Mouse (Mus musculus) limb, embryonic 15.5 days (tissue): ENCODE results near the gene Fgfr2. TPM values are rescaled to one million over a fixed set of nuclear protein-coding genes. Genes with fewer than 3 reads are reported as not detected.

ENCODE experiments used
- ATAC-seq: fragments of 200-750 bp; cut with Nextera tagmentation; 2 replicates; pipeline ENCODE4 v1.8.0; 2017; ENCODE audit warnings: low read depth, moderate TSS enrichment; ENCODE audit not compliant: insufficient number of reproducible peaks, low FRiP score, low TSS enrichment
- H3K27ac ChIP-seq: fragments of 300-500 bp; sonication (generic); 2 replicates; pipeline ENCODE4 v1.5.1; 2015; ENCODE audit warnings: moderate library complexity, mild to moderate bottlenecking, inconsistent platforms
- H3K27me3 ChIP-seq: fragments of 300-500 bp; sonication (generic); 2 replicates; pipeline ENCODE4 v1.6.1; 2015; ENCODE audit warnings: inconsistent platforms
- H3K36me3 ChIP-seq: fragments of 300-500 bp; sonication (generic); 2 replicates; pipeline ENCODE4 v1.6.1; 2015; ENCODE audit warnings: inconsistent platforms
- H3K4me1 ChIP-seq: fragments of 300-500 bp; sonication (generic); 2 replicates; pipeline ENCODE4 v1.6.1; 2015; ENCODE audit warnings: inconsistent platforms
- H3K4me2 ChIP-seq: fragments of 300-500 bp; sonication (generic); 2 replicates; pipeline ENCODE4 v1.6.1; 2015; ENCODE audit warnings: mild to moderate bottlenecking, inconsistent platforms
- H3K4me3 ChIP-seq: fragments of 300-500 bp; sonication (generic); 2 replicates; pipeline ENCODE4 v1.5.1; 2015; ENCODE audit warnings: mild to moderate bottlenecking, inconsistent platforms
- H3K9ac ChIP-seq: fragments of 300-500 bp; sonication (generic); 2 replicates; pipeline ENCODE4 v1.6.1; 2015; ENCODE audit warnings: inconsistent platforms
- H3K9me3 ChIP-seq: fragments of 300-500 bp; sonication (generic); 2 replicates; pipeline ENCODE4 v1.6.1; 2016; ENCODE audit warnings: inconsistent platforms
- WGBS: fragments of 180-500 bp; shearing (Covaris S2); methylation state at CpG from one replicate; pipeline ENCODE4 v1.1.7; 2015; 5-methylcytosine and 5-hydroxymethylcytosine counted together
- polyA plus RNA-seq: library from polyadenylated mRNA; unstranded; fragments of >200 nt; fragmentation: Nextera tagmentation; extraction: Ambion mirVana; gene quantifications from 2 replicates; pipeline ENCODE4 v1.2.1, GENCODE M21; 2015

Gene Fgfr2
- polyA plus RNA-seq, 1 experiment from 2014 or later = 101 TPM

DNA sequence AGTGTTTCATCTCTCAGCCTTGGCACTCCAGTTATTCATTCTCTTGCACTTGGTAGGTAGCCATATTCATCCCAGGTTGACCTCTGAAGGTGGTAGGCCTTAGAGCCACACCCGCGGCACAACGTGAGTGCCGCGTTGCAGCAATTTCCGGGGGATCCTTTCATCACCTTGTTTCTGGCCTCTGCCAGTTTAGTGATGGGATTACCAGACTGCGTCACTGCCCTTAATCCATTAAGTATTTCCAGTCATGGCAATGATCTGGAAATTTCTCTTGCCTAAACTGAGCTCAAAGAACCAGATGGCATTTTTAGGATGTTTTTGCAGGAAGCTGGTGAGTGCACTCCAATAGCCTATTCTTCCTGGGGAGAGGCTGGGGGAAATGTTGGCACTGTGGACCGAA is 233.5 kb downstream of the Fgfr2 start:
- Histone ChIP-seq H3K4me2 (no peak overlapping the region), H3K4me1 (no peaks in the 10 kb centered on the region), H3K9me3 (no peaks in the 10 kb centered on the region), H3K4me3 (no peak overlapping the region), H3K9ac (no peak overlapping the region), H3K27me3 (no peaks in the 10 kb centered on the region), H3K36me3 (peaks cover 4% of the 10 kb centered on the region; the same call in 1 of the 2 replicates), H3K27ac (no peak overlapping the region)
- 78% methylated on average over 8 of the region's 8 CpGs for WGBS
- ATAC-seq = no peak

GRCm38 (mm10) chr7:132888518-132889249 is 234.5 kb downstream of the Fgfr2 start:
- ATAC-seq = no peak
- no peaks in the 10 kb centered on the region for H3K9me3 ChIP-seq
- H3K4me3 ChIP-seq = no peak overlapping the region
- no peak overlapping the region for H3K27ac ChIP-seq
- H3K4me1 ChIP-seq = no peaks in the 10 kb centered on the region
- H3K36me3 ChIP-seq = peaks cover 14% of the 10 kb centered on the region
- no peaks in the 10 kb centered on the region for H3K27me3 ChIP-seq
- no peak overlapping the region for H3K9ac ChIP-seq
- WGBS = 66% methylated on average over 4 of the region's 4 CpGs
- H3K4me2 ChIP-seq = no peak overlapping the region

GRCm38 (mm10) chr7:132888052-132888451 is 235.1 kb downstream of the Fgfr2 start:
- Histone ChIP-seq H3K9me3 (no peaks in the 10 kb centered on the region), H3K4me3 (no peak overlapping the region), H3K36me3 (peaks cover 21% of the 10 kb centered on the region), H3K9ac (no peak overlapping the region), H3K4me2 (no peak overlapping the region), H3K27ac (no peak overlapping the region), H3K27me3 (no peaks in the 10 kb centered on the region), H3K4me1 (no peaks in the 10 kb centered on the region)
- no peak for ATAC-seq
- WGBS = 62% methylated on average over 3 of the region's 3 CpGs

DNA sequence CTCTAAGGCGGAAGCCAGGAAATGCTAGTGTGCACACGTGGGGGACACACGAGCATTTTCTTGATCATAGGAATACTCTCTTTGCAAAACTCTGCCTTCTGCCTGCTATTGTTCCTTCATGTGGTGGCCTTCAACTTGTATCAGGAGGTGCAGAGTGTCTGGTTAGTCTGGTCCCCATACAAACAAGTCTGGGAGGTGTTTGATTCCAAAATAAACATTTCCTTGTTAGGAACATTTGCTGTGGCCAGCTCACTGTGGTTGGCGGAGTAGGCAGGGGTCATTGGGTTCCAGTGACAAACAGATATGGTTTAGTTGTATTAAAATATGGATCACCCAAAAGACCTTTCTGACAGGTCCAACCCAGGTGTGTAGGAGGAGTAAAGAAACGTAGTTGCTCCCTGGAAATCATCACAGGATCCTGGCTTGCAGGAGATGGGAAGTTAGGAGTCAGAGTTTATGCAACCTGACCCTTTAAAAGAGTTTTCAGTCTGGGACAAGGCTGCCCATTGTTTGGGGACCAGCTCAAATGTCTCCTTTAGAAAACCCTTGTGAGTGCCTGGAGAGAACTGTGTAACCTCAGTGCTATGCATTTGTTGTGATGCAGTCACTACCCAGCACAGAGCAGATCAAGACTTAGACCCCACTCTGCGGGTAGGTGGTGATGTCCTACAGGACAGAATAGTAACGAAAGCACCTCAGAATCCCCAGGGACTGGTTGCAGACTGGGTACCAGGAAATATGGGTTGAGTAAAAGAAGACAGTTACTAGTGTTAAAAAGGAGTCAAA is 235.9 kb downstream of the Fgfr2 start:
- Histone ChIP-seq H3K4me2 (no peak overlapping the region), H3K4me3 (no peak overlapping the region), H3K27me3 (no peaks in the 10 kb centered on the region), H3K36me3 (peaks cover 29% of the 10 kb centered on the region), H3K9me3 (no peaks in the 10 kb centered on the region), H3K9ac (no peak overlapping the region), H3K4me1 (no peaks in the 10 kb centered on the region), H3K27ac (peak overlapping the region; percentile 22; the same call in 1 of the 2 replicates)
- no peak for ATAC-seq
- 67% methylated on average over 7 of the region's 7 CpGs for WGBS

DNA sequence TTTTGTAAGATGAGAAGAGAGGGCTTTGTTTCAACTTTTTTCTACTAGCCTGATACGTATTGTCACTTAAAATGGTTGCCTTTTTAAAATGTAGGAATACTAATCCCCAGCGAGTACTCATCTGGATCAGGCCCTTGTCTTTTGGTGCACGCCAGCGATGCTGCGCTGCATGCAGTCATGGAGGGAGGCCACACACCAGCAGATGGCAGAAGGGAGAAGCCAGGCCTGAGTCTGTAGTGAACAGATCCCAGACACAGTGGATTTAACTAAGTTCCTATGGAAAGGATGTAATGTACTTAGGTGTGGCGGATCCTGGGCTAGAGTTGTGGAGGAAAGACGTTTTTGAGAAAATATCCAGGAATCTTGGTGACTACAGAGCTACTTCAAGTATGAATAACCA is 239.1 kb downstream of the Fgfr2 start:
- Histone ChIP-seq H3K9me3 (no peaks in the 10 kb centered on the region), H3K4me3 (no peak overlapping the region), H3K4me1 (no peaks in the 10 kb centered on the region), H3K4me2 (no peak overlapping the region), H3K27me3 (no peaks in the 10 kb centered on the region), H3K9ac (no peak overlapping the region), H3K27ac (no peak overlapping the region), H3K36me3 (peaks cover 58% of the 10 kb centered on the region)
- WGBS = 91% methylated on average over 7 of the region's 7 CpGs
- ATAC-seq = no peak

GRCm38 (mm10) chr7:132882343-132882742 is 240.8 kb downstream of the Fgfr2 start:
- no peaks in the 10 kb centered on the region for H3K27me3 ChIP-seq
- H3K27ac ChIP-seq = no peak overlapping the region
- no peak for ATAC-seq
- peaks cover 72% of the 10 kb centered on the region for H3K36me3 ChIP-seq
- H3K4me1 ChIP-seq = no peaks in the 10 kb centered on the region
- H3K9me3 ChIP-seq = no peaks in the 10 kb centered on the region
- WGBS = 72% methylated on average over 2 of the region's 2 CpGs
- H3K4me2 ChIP-seq = no peak overlapping the region
- no peak overlapping the region for H3K9ac ChIP-seq
- no peak overlapping the region for H3K4me3 ChIP-seq

DNA sequence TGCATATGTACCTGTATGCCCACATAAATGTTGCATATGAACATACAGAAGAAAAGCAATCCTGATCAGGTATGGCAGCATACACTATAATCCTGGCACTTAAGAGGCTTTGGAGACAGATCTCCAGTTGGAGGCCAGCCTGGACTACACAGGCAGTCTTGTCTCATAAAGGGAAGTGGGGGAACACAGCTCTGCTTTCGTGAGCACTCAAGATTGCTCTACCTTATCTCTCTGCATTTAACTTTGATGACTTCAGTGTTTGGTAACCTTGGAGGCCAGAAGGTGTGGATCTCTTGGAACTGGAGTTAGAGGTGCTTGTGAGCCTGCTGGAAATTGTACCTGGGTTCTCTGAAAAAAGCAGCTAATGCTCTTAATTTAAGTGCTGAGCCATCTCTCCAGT is 242.9 kb downstream of the Fgfr2 start:
- Histone ChIP-seq H3K27me3 (no peaks in the 10 kb centered on the region), H3K27ac (no peak overlapping the region), H3K9me3 (no peaks in the 10 kb centered on the region), H3K4me1 (no peaks in the 10 kb centered on the region), H3K4me2 (no peak overlapping the region), H3K4me3 (no peak overlapping the region), H3K9ac (no peak overlapping the region), H3K36me3 (peaks cover 90% of the 10 kb centered on the region)
- 83% methylated on average over 1 of the region's 1 CpGs for WGBS
- ATAC-seq = no peak

- Histone ChIP-seq H3K4me2 (no peak overlapping the region), H3K9ac (no peak overlapping the region), H3K27ac (no peak overlapping the region), H3K27me3 (no peaks in the 10 kb centered on the region), H3K4me1 (no peaks in the 10 kb centered on the region), H3K36me3 (peaks cover 91% of the 10 kb centered on the region), H3K9me3 (no peaks in the 10 kb centered on the region), H3K4me3 (no peak overlapping the region)
- ATAC-seq = no peak
- WGBS = 92% methylated on average over 2 of the region's 2 CpGs
Measured at GRCm38 (mm10) chr7:132875391-132876086, 247.6 kb downstream of the Fgfr2 start.

GRCm38 (mm10) chr7:132873043-132873442 is 250.1 kb downstream of the Fgfr2 start:
- Histone ChIP-seq H3K4me2 (no peak overlapping the region), H3K36me3 (peaks cover 88% of the 10 kb centered on the region), H3K9ac (no peak overlapping the region), H3K27me3 (no peaks in the 10 kb centered on the region), H3K9me3 (no peaks in the 10 kb centered on the region), H3K27ac (no peak overlapping the region), H3K4me1 (no peaks in the 10 kb centered on the region), H3K4me3 (no peak overlapping the region)
- no peak for ATAC-seq
- WGBS = 93% methylated on average over 2 of the region's 2 CpGs

GRCm38 (mm10) chr7:132866316-132866715 is 256.8 kb downstream of the Fgfr2 start:
- Histone ChIP-seq H3K4me2 (no peak overlapping the region), H3K36me3 (peaks cover 54% of the 10 kb centered on the region), H3K9me3 (no peaks in the 10 kb centered on the region), H3K27me3 (no peaks in the 10 kb centered on the region), H3K27ac (no peak overlapping the region), H3K9ac (no peak overlapping the region), H3K4me3 (no peak overlapping the region), H3K4me1 (peaks cover under 1% of the 10 kb centered on the region; the same call in 1 of the 2 replicates)
- no peak for ATAC-seq
- 92% methylated on average over 9 of the region's 9 CpGs for WGBS

DNA sequence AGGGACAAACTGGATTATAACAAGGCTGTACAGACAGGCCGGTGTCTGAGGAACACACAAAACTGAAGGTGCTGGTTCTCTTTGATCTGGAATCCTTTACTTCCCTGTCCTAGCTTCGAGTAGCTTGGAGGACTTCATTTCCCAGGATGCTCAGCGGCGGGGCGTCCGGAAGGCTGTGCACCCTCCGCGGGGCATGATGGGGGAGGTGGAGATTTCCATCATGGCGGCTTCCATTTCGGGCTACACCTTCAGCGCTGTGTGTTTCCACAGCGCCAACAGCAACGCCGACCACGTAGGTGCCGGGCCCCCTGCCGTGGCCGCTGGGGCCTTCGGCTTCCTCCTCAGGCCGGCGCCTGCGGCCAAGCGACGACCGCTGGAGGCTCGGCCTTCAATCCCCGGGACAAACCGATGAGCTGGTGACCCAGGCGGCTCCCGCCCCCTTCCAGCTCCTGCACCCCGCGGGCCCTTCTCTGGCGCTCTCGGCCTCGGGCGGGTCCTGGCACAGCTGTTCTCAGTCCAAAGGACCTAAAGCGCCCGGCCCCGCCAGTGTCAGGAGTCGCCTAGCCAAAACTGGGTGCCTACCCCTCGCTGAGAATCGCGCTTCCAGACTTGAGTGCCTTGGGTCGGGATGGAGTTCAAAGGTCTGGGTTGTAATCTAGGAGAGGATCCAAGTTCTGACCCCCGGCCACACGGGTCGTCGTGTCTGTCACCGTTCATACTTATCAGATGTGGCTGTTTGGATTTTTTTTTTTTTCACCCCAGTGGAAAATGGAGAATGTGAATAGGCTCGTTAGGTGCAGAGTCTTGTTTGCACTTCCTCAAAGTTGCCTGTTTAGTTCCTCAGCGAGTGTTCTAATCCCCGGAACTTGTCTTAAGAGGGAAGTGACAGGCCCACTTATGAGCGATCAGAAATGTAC is 263.9 kb downstream of the Fgfr2 start, which contains the start of gene Abraxas2:
Gene Abraxas2, plus strand, starts transcription at position 184 of the 917 bp plus-strand sequence.
- Histone ChIP-seq H3K27ac (peak within 1 kb of the TSS; percentile 85), H3K9me3 (no peaks in the 10 kb centered on the region), H3K4me3 (peak within 1 kb of the TSS; percentile 87), H3K4me2 (peak within 1 kb of the TSS; percentile 69), H3K4me1 (peaks cover 12% of the 10 kb centered on the region; the same call in 1 of the 2 replicates), H3K36me3 (no peaks in the 10 kb centered on the region), H3K27me3 (no peaks in the 10 kb centered on the region), H3K9ac (peak within 1 kb of the TSS; percentile 84)
- 1% methylated on average over 52 of the region's 53 CpGs for WGBS
- ATAC-seq = peak; percentile 89
